ENCODE assay signal across 1 mouse cellular context in genomic region chr15:100227663-100228534, GRCm38 (mm10).
TF ChIP-seq lines count a peak whose summit lies in the region.

Atf1 (plus strand) TSS chr15:100227819.

TF ChIP-seq in MEL, 35 proteins besides CTCF, POLR2A, EP300 and RAD21 (continued from another document):
- TF ChIP-seq SMC3 (IDR thresholded peaks at IDR 0.05; ENCODE audit: low read depth, low read length) (no peak), POLR2AphosphoS2 (IDR thresholded peaks at IDR 0.05; ENCODE audit: low read length) (no peak; the same call in none of the 2 replicates), ZMIZ1 (IDR thresholded peaks at IDR 0.05; ENCODE audit: low read depth, low read length) (peak; percentile 91), POLR2AphosphoS5 (IDR thresholded peaks at IDR 0.05; ENCODE audit: borderline replicate concordance, low read depth, low read length) (no peak), MYC (IDR thresholded peaks at IDR 0.05; ENCODE audit: low read depth, low read length) (no peak; the same call in 1 of the 2 replicates), CHD2 (IDR thresholded peaks at IDR 0.05; ENCODE audit: low read length) (no peak), BHLHE40 (IDR thresholded peaks at IDR 0.05; ENCODE audit: borderline replicate concordance, low read depth, low read length) (peak; percentile 96), MAFK (IDR thresholded peaks at IDR 0.05; ENCODE audit: borderline replicate concordance, low read depth, low read length) (no peak), USF1 (IDR thresholded peaks at IDR 0.05; ENCODE audit: low read depth, low read length) (peak; percentile 94), KAT2A (conservative IDR thresholded peaks at IDR 0.05; ENCODE audit: low read depth, low read length) (no peak; the same call in 1 of the 2 replicates), MXI1 (IDR thresholded peaks at IDR 0.05; ENCODE audit: low read depth, low read length) (peak; percentile 43), UBTF (IDR thresholded peaks at IDR 0.05; ENCODE audit: borderline replicate concordance, insufficient read depth, low read depth, low read length) (peak; percentile 74; the same call in 1 of the 2 replicates), NELFE (IDR thresholded peaks at IDR 0.05; ENCODE audit: low read depth, low read length) (peak; percentile 97), MEF2A (IDR thresholded peaks at IDR 0.05; ENCODE audit: extremely low read depth, insufficient replicate concordance, low read depth, low read length, poor library complexity, severe bottlenecking) (no peak)
